Mouse (Mus musculus) MEL (cell line): Measurements from ENCODE around the gene Stra6. TPM values are rescaled to one million over a fixed set of nuclear protein-coding genes. Genes with fewer than 3 reads are reported as not detected.

Source experiments
- DNase-seq: peaks from one replicate; pipeline ENCODE4 v3.0.0; 2011; ENCODE audit warnings: low read depth, low spot score
- H3K27ac ChIP-seq: 2 replicates; pipeline ENCODE4 v1.5.1; 2012; ENCODE audit warnings: low read depth, mild to moderate bottlenecking, control low read depth, low read length, moderate library complexity; ENCODE audit not compliant: control insufficient read depth
- H3K27me3 ChIP-seq, 2 experiments: fragments of 150-350 bp in 1 of 2; sonication (generic) in 1 of 2; 2 replicates each; pipeline ENCODE4 v1.6.1; 2012; ENCODE audit warnings: low read length in 2 of 2, mild to moderate bottlenecking in 2 of 2, improper control_type of control experiment in 1 of 2, moderate library complexity in 1 of 2; ENCODE audit not compliant: insufficient read depth in 2 of 2, control insufficient read depth in 1 of 2
- H3K36me3 ChIP-seq, 2 experiments: 2 replicates each; pipeline ENCODE4 v1.6.1; 2012 to 2014; ENCODE audit warnings: low read length in 2 of 2, improper control_type of control experiment in 1 of 2, inconsistent platforms in 1 of 2, mild to moderate bottlenecking in 1 of 2; ENCODE audit not compliant: insufficient read depth in 2 of 2, control insufficient read depth in 1 of 2
- H3K4me1 ChIP-seq, 2 experiments: fragments of 150-350 bp in 1 of 2; sonication (generic) in 1 of 2; 2 replicates each; pipeline ENCODE4 v1.6.1; 2012; ENCODE audit warnings: low read length in 2 of 2, improper control_type of control experiment in 1 of 2, mild to moderate bottlenecking in 1 of 2; ENCODE audit not compliant: insufficient read depth in 2 of 2, control insufficient read depth in 1 of 2
- H3K4me3 ChIP-seq, 2 experiments: fragments of 150-350 bp in 1 of 2; sonication (generic) in 1 of 2; 2 replicates each; pipeline ENCODE4 v1.5.1; 2012; ENCODE audit warnings: low read depth in 2 of 2, low read length in 2 of 2, mild to moderate bottlenecking in 2 of 2, moderate library complexity in 2 of 2, control low read depth in 1 of 2, improper control_type of control experiment in 1 of 2; ENCODE audit not compliant: control insufficient read depth in 1 of 2, insufficient read depth in 1 of 2
- H3K79me2 ChIP-seq: 2 replicates; pipeline ENCODE4 v1.6.1; 2012; ENCODE audit warnings: mild to moderate bottlenecking, low read length, moderate library complexity; ENCODE audit not compliant: control insufficient read depth, poor library complexity, insufficient read depth
- H3K9ac ChIP-seq: 2 replicates; pipeline ENCODE4 v1.6.1; 2012; ENCODE audit warnings: low read depth, mild to moderate bottlenecking, control low read depth, low read length, moderate library complexity; ENCODE audit not compliant: control insufficient read depth, poor library complexity, severe bottlenecking
- H3K9me3 ChIP-seq: fragments of 150-350 bp; sonication (generic); replicated peaks from 2 replicates; pipeline ENCODE4 v1.6.1; 2012; ENCODE audit warnings: mild to moderate bottlenecking, low read length, improper control_type of control experiment, moderate library complexity; ENCODE audit not compliant: insufficient read depth
- CHD2 ChIP-seq: IDR thresholded peaks from 2 replicates; pipeline ENCODE4 v1.6.1; 2011; ENCODE audit warnings: low read length, improper control_type of control experiment
- CTCF ChIP-seq, 3 experiments: IDR thresholded peaks in 2 of 3; conservative IDR thresholded peaks in 1 of 3; 2 replicates each; pipeline ENCODE4 v1.5.1; 2011 to 2012; ENCODE audit warnings: low read length in 3 of 3, low read depth in 2 of 3, mild to moderate bottlenecking in 2 of 3, improper control_type of control experiment in 1 of 3, inconsistent platforms in 1 of 3, mixed read lengths in 1 of 3, moderate library complexity in 1 of 3; ENCODE audit not compliant: control insufficient read depth in 1 of 3, insufficient read depth in 1 of 3, poor library complexity in 1 of 3, severe bottlenecking in 1 of 3
- E2F4 ChIP-seq: IDR thresholded peaks from 2 replicates; pipeline ENCODE4 v1.6.1; 2011; ENCODE audit warnings: low read depth, low read length, improper control_type of control experiment, borderline replicate concordance
- ELF1 ChIP-seq: IDR thresholded peaks from 2 replicates; pipeline ENCODE4 v1.6.1; 2014; ENCODE audit warnings: low read depth, mild to moderate bottlenecking, inconsistent platforms, low read length, improper control_type of control experiment, moderate library complexity
- ETS1 ChIP-seq: IDR thresholded peaks from 2 replicates; pipeline ENCODE4 v1.6.1; 2012; ENCODE audit warnings: low read depth, mild to moderate bottlenecking, inconsistent platforms, low read length, improper control_type of control experiment, moderate library complexity
- JUND ChIP-seq: IDR thresholded peaks from 2 replicates; pipeline ENCODE4 v1.6.1; 2011; ENCODE audit warnings: low read depth, mild to moderate bottlenecking, improper control_type of control experiment, low read length
- KAT2A ChIP-seq: conservative IDR thresholded peaks from 2 replicates; pipeline ENCODE4 v1.6.1; 2012; ENCODE audit warnings: low read depth, low read length, improper control_type of control experiment, inconsistent platforms
- MAX ChIP-seq: IDR thresholded peaks from 2 replicates; pipeline ENCODE4 v1.6.1; 2011; ENCODE audit warnings: low read length, improper control_type of control experiment
- NRF1 ChIP-seq: IDR thresholded peaks from 2 replicates; pipeline ENCODE4 v1.6.1; 2014; ENCODE audit warnings: low read depth, mild to moderate bottlenecking, inconsistent platforms, low read length, improper control_type of control experiment, moderate library complexity; ENCODE audit not compliant: poor library complexity, insufficient read depth, severe bottlenecking
- POLR2A ChIP-seq, 2 experiments: IDR thresholded peaks; 2 replicates each; pipeline ENCODE4 v1.6.1; 2011 to 2012; ENCODE audit warnings: low read length in 2 of 2, mild to moderate bottlenecking in 2 of 2, control low read depth in 1 of 2, improper control_type of control experiment in 1 of 2, low read depth in 1 of 2, moderate library complexity in 1 of 2; ENCODE audit not compliant: control insufficient read depth in 1 of 2, insufficient read depth in 1 of 2, poor library complexity in 1 of 2
- POLR2AphosphoS5 ChIP-seq: IDR thresholded peaks from 2 replicates; pipeline ENCODE4 v1.6.1; 2012; ENCODE audit warnings: low read depth, borderline replicate concordance, mild to moderate bottlenecking, inconsistent platforms, low read length, moderate library complexity, mixed read lengths
- RAD21 ChIP-seq: IDR thresholded peaks from 2 replicates; pipeline ENCODE4 v1.6.1; 2011; ENCODE audit warnings: mild to moderate bottlenecking, low read depth, low read length, improper control_type of control experiment
- TAL1 ChIP-seq: IDR thresholded peaks from 2 replicates; pipeline ENCODE4 v1.6.1; 2012; ENCODE audit warnings: mild to moderate bottlenecking, inconsistent platforms, low read length, moderate library complexity, mixed read lengths
- TCF12 ChIP-seq: IDR thresholded peaks from 2 replicates; pipeline ENCODE4 v1.6.1; 2014; ENCODE audit warnings: low read depth, mild to moderate bottlenecking, inconsistent platforms, low read length, improper control_type of control experiment, moderate library complexity
- UBTF ChIP-seq: IDR thresholded peaks from 2 replicates; pipeline ENCODE4 v1.6.1; 2012; ENCODE audit warnings: low read depth, mild to moderate bottlenecking, inconsistent platforms, low read length, improper control_type of control experiment, moderate library complexity, borderline replicate concordance; ENCODE audit not compliant: insufficient read depth
- USF1 ChIP-seq: IDR thresholded peaks from 2 replicates; pipeline ENCODE4 v1.6.1; 2014; ENCODE audit warnings: low read depth, mild to moderate bottlenecking, inconsistent platforms, low read length, improper control_type of control experiment, moderate library complexity
- ZKSCAN1 ChIP-seq: IDR thresholded peaks from 2 replicates; pipeline ENCODE4 v1.6.1; 2012; ENCODE audit warnings: low read depth, mild to moderate bottlenecking, inconsistent platforms, low read length, improper control_type of control experiment, moderate library complexity
- ZMIZ1 ChIP-seq: IDR thresholded peaks from 2 replicates; pipeline ENCODE4 v1.6.1; 2012; ENCODE audit warnings: low read depth, mild to moderate bottlenecking, inconsistent platforms, low read length, improper control_type of control experiment, moderate library complexity
- polyA plus RNA-seq, 2 experiments: library from polyadenylated mRNA; stranded (reverse) in 1 of 2; unstranded in 1 of 2; fragments of >175 nt in 1 of 2; fragments of >200 nt in 1 of 2; gene quantifications; 2 replicates each; pipeline versions ENCODE4 v1.2.1 to v1.2.4; 2012; ENCODE audit warnings: low replicate concordance in 2 of 2, low read depth in 1 of 2; ENCODE audit not compliant: insufficient read length in 2 of 2, insufficient read depth in 1 of 2, missing spikeins in 1 of 2
- total RNA-seq: library from RNA; depleted of rRNA; stranded (reverse); fragments of 300-350 nt; gene quantifications from 2 replicates; pipeline ENCODE4 v1.2.3, GENCODE M21; 2012

Gene Stra6
- total and polyA plus RNA-seq, 3 experiments: not detected

GRCm38 (mm10) chr9:58067546-58067945, 4.0 kb downstream of the Stra6 start:
- H3K9me3 ChIP-seq: no peaks in the 10 kb centered on the region
- peaks cover 0 to 5% of the 10 kb centered on the region in 2 experiments; a peak in 3 of 4 replicates for H3K27me3 ChIP-seq
- no peaks in the 10 kb centered on the region for H3K79me2 ChIP-seq

GRCm38 (mm10) chr9:58074561-58074960, 11.0 kb downstream of the Stra6 start:
- DNase-seq: no peak
- no peaks in the 10 kb centered on the region for H3K36me3 ChIP-seq
- no peak overlapping the region for H3K4me3 ChIP-seq
- TF ChIP-seq TAL1: no peak
- no peak for TF ChIP-seq POLR2AphosphoS5
- TF ChIP-seq ZKSCAN1: no peak
- TF ChIP-seq RAD21: no peak
- no peak for TF ChIP-seq KAT2A
- H3K9ac ChIP-seq: no peak overlapping the region
- no peak overlapping the region for H3K27ac ChIP-seq
- H3K79me2 ChIP-seq: no peaks in the 10 kb centered on the region
- H3K27me3 ChIP-seq: peaks cover 4 to 14% of the 10 kb centered on the region in 2 experiments
- no peaks in the 10 kb centered on the region for H3K4me1 ChIP-seq
- no peaks in the 10 kb centered on the region for H3K9me3 ChIP-seq

More at GRCm38 (mm10) chr9:58067546-58067945, 4.0 kb downstream of the Stra6 start:
- DNase-seq: no peak
- no peak overlapping the region for H3K4me3 ChIP-seq
- TF ChIP-seq JUND (no peak), USF1 (no peak), POLR2A (IDR thresholded peaks at IDR 0.05; ENCODE audit: control insufficient read depth in 1 of 2, insufficient read depth in 1 of 2, low read depth in 1 of 2, low read length in 2 of 2, poor library complexity in 1 of 2) (no peak), NRF1 (no peak), CTCF (IDR thresholded peaks at IDR 0.05 in 2 of 3, conservative IDR thresholded peaks at IDR 0.05 in 1 of 3; ENCODE audit: control insufficient read depth in 1 of 3, insufficient read depth in 1 of 3, low read depth in 2 of 3, low read length in 3 of 3, poor library complexity in 1 of 3, severe bottlenecking in 1 of 3) (no peak), POLR2AphosphoS5 (no peak), TCF12 (no peak), ETS1 (no peak), ELF1 (no peak), MAX (no peak), ZMIZ1 (no peak), E2F4 (no peak), CHD2 (no peak), UBTF (no peak)
- H3K36me3 ChIP-seq: no peaks in the 10 kb centered on the region
- H3K9ac ChIP-seq: no peak overlapping the region
- H3K27ac ChIP-seq: no peak overlapping the region
- 0 out of 4 replicates have a peak, but pooled peaks cover 0 to 4% of the 10 kb centered on the region in 2 experiments for H3K4me1 ChIP-seq
